Mouse (Mus musculus): ENCODE measurements around the gene Slpi. TPM values are rescaled to one million over a fixed set of nuclear protein-coding genes. Genes with fewer than 3 reads are reported as not detected.

Gene Slpi
- polyA plus RNA-seq, 1 experiment, result 1.6 TPM

DNA sequence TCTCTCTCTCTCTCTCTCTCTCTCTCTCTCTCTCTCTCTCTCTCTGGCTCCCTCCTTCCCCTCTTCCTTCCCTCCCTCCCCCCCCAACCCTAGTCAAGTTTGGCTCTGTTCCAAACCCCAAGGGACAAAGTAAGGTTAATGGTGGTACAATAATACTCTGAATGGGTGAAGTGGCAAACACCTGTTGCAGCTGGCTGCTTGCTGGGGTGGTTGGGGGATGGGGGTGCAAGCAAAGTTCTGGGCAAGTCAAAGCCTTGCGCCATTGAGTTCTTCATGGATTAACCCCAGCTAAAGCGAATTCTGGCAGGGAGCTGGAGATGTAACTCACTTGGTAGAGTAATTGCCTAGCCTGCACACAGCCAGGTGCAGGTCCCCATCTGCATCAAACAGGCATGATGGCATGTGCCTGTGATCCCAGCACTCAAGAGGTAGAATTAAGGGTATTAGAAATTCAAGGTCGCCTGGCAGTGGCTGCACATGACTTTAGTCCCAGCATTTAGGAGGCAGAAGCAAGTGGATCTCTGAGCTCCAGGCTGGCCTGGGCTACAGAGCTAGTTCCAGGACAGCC lies 29.5 kb upstream of the Slpi start:
- peaks cover 5% of the 10 kb centered on the region for H3K4me1 ChIP-seq (ENCODE audit: control insufficient read depth, insufficient read depth, low read length)
- no peaks in the 10 kb centered on the region for H3K9me3 ChIP-seq (replicated peaks; ENCODE audit: control insufficient read depth, insufficient read depth, low read length, poor library complexity, severe bottlenecking)
- no peak for TF ChIP-seq CTCF (IDR thresholded peaks at IDR 0.05; ENCODE audit: low read depth, low read length)
- TF ChIP-seq EP300 (IDR thresholded peaks at IDR 0.05; ENCODE audit: insufficient read depth, low read depth, low read length), result peak; percentile 20; the same call in 1 of the 2 replicates
- H3K27ac ChIP-seq (ENCODE audit: insufficient read depth, low read length), result no peak overlapping the region
- H3K9ac ChIP-seq (ENCODE audit: low read depth, poor library complexity, severe bottlenecking), result no peak overlapping the region
- H3K27me3 ChIP-seq (ENCODE audit: control insufficient read depth, insufficient read depth, low read length, poor library complexity, severe bottlenecking), result no peaks in the 10 kb centered on the region
- 0 out of 2 replicates have a peak, but pooled peaks cover under 1% of the 10 kb centered on the region for H3K36me3 ChIP-seq (ENCODE audit: control insufficient read depth, insufficient read depth, low read length, poor library complexity, severe bottlenecking)
- no peak overlapping the region for H3K4me3 ChIP-seq (ENCODE audit: low read depth, low read length)

DNA sequence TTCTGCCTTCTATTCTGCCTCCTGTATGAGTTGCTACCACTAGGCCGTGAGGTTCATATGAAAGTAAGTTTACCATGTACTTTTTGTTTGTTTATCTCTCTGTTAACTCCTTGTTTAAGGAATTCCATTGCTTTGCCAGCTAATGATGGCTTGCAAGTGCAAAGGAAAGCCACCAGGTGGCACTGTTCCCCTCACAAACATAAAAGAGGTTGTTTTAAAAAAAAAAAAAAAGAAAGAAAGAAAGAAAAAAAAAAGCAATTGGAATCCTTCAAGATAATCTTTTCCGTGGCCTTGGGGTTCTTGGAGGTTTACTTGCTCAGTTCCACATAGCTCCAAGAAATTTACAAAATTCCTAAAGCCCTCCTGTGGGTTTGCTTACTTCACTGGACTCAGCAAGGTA lies 28.3 kb upstream of the Slpi start:
- H3K4me1 ChIP-seq (ENCODE audit: control insufficient read depth, insufficient read depth, low read length), result peaks cover 5% of the 10 kb centered on the region
- TF ChIP-seq POLR2A (IDR thresholded peaks at IDR 0.05; ENCODE audit: insufficient read depth, low read length) (no peak), EP300 (IDR thresholded peaks at IDR 0.05; ENCODE audit: insufficient read depth, low read depth, low read length) (no peak), CTCF (IDR thresholded peaks at IDR 0.05; ENCODE audit: low read depth, low read length) (peak; percentile 18)
- H3K27ac ChIP-seq (ENCODE audit: insufficient read depth, low read length), result no peak overlapping the region
- no peak overlapping the region for H3K9ac ChIP-seq (ENCODE audit: low read depth, poor library complexity, severe bottlenecking)
- no peaks in the 10 kb centered on the region for H3K27me3 ChIP-seq (ENCODE audit: control insufficient read depth, insufficient read depth, low read length, poor library complexity, severe bottlenecking)
- H3K4me3 ChIP-seq (ENCODE audit: low read depth, low read length), result no peak overlapping the region
- H3K9me3 ChIP-seq (replicated peaks; ENCODE audit: control insufficient read depth, insufficient read depth, low read length, poor library complexity, severe bottlenecking), result no peaks in the 10 kb centered on the region
- H3K36me3 ChIP-seq (ENCODE audit: control insufficient read depth, insufficient read depth, low read length, poor library complexity, severe bottlenecking), result no peaks in the 10 kb centered on the region

GRCm38 (mm10) chr2:164414581-164414980 lies 25.7 kb upstream of the Slpi start:
- no peaks in the 10 kb centered on the region for H3K36me3 ChIP-seq (ENCODE audit: control insufficient read depth, insufficient read depth, low read length, poor library complexity, severe bottlenecking)
- H3K9me3 ChIP-seq (replicated peaks; ENCODE audit: control insufficient read depth, insufficient read depth, low read length, poor library complexity, severe bottlenecking), result no peaks in the 10 kb centered on the region
- no peaks in the 10 kb centered on the region for H3K27me3 ChIP-seq (ENCODE audit: control insufficient read depth, insufficient read depth, low read length, poor library complexity, severe bottlenecking)
- TF ChIP-seq EP300 (IDR thresholded peaks at IDR 0.05; ENCODE audit: insufficient read depth, low read depth, low read length), result no peak
- no peak for TF ChIP-seq CTCF (IDR thresholded peaks at IDR 0.05; ENCODE audit: low read depth, low read length)
- no peak for TF ChIP-seq POLR2A (IDR thresholded peaks at IDR 0.05; ENCODE audit: insufficient read depth, low read length)
- peak overlapping the region; percentile 48 for H3K4me3 ChIP-seq (ENCODE audit: low read depth, low read length)
- H3K9ac ChIP-seq (ENCODE audit: low read depth, poor library complexity, severe bottlenecking), result 0 out of 2 replicates have a peak overlapping the region, but pooled peaks have one; percentile 2
- H3K4me1 ChIP-seq (ENCODE audit: control insufficient read depth, insufficient read depth, low read length), result peaks cover 5% of the 10 kb centered on the region
- H3K27ac ChIP-seq (ENCODE audit: insufficient read depth, low read length), result no peak overlapping the region

DNA sequence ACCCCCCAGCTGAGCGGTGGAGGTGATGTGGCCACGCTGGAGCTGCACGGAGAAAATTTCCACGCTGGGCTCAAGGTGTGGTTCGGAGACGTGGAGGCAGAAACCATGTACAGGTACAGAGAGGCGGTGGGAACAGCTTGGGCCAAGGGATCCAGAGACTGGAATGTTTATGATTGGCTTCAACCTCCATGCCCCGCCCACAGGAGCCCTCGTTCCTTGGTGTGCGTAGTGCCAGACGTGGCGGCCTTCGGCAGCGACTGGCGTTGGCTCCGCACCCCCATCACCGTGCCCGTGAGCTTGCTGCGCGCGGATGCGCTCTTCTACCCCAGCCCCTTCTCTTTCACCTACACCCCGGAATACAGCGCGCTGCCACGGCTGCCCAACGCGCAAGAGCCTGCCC lies 25.3 kb upstream of the Slpi start:
- no peak overlapping the region for H3K27ac ChIP-seq (ENCODE audit: insufficient read depth, low read length)
- 0 out of 2 replicates have a peak overlapping the region, but pooled peaks have one; percentile 2 for H3K9ac ChIP-seq (ENCODE audit: low read depth, poor library complexity, severe bottlenecking)
- TF ChIP-seq EP300 (IDR thresholded peaks at IDR 0.05; ENCODE audit: insufficient read depth, low read depth, low read length) (no peak), POLR2A (IDR thresholded peaks at IDR 0.05; ENCODE audit: insufficient read depth, low read length) (no peak), CTCF (IDR thresholded peaks at IDR 0.05; ENCODE audit: low read depth, low read length) (no peak)
- peaks cover 5% of the 10 kb centered on the region for H3K4me1 ChIP-seq (ENCODE audit: control insufficient read depth, insufficient read depth, low read length)
- no peaks in the 10 kb centered on the region for H3K9me3 ChIP-seq (replicated peaks; ENCODE audit: control insufficient read depth, insufficient read depth, low read length, poor library complexity, severe bottlenecking)
- no peaks in the 10 kb centered on the region for H3K36me3 ChIP-seq (ENCODE audit: control insufficient read depth, insufficient read depth, low read length, poor library complexity, severe bottlenecking)
- no peaks in the 10 kb centered on the region for H3K27me3 ChIP-seq (ENCODE audit: control insufficient read depth, insufficient read depth, low read length, poor library complexity, severe bottlenecking)
- H3K4me3 ChIP-seq (ENCODE audit: low read depth, low read length), result peak overlapping the region; percentile 48

- Histone ChIP-seq H3K9ac (ENCODE audit: low read depth, poor library complexity, severe bottlenecking) (peak overlapping the region; percentile 31; the same call in 1 of the 2 replicates), H3K36me3 (ENCODE audit: control insufficient read depth, insufficient read depth, low read length, poor library complexity, severe bottlenecking) (no peaks in the 10 kb centered on the region), H3K4me1 (ENCODE audit: control insufficient read depth, insufficient read depth, low read length) (no peaks in the 10 kb centered on the region), H3K9me3 (replicated peaks; ENCODE audit: control insufficient read depth, insufficient read depth, low read length, poor library complexity, severe bottlenecking) (no peaks in the 10 kb centered on the region), H3K27ac (ENCODE audit: insufficient read depth, low read length) (no peak overlapping the region), H3K4me3 (ENCODE audit: low read depth, low read length) (peak overlapping the region; percentile 27), H3K27me3 (ENCODE audit: control insufficient read depth, insufficient read depth, low read length, poor library complexity, severe bottlenecking) (peaks cover 3% of the 10 kb centered on the region; the same call in 1 of the 2 replicates)
- TF ChIP-seq CTCF (IDR thresholded peaks at IDR 0.05; ENCODE audit: low read depth, low read length) (peak; percentile 89), POLR2A (IDR thresholded peaks at IDR 0.05; ENCODE audit: insufficient read depth, low read length) (no peak)
Observed at GRCm38 (mm10) chr2:164407708-164408107, 18.8 kb upstream of the Slpi start.

DNA sequence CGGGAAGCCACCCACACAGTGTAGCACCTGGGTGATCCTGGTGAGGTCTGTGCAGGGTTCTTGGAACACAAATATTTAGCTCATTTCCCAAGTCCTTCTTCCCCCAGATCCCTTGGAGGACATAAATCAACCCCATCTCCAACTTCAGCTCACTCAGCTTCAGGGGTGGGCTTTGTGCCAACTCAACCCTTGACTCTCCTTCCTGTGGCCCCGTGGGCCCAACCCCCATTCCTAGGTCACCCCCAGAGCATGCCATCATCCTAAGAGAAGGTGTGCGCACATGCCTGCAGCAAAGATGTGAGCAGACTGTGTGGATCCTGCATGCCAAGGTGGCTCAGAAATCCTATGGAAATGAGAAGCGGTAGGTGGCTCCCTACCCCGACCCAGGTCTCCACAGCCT lies 16.6 kb upstream of the Slpi start:
- H3K9me3 ChIP-seq (replicated peaks; ENCODE audit: control insufficient read depth, insufficient read depth, low read length, poor library complexity, severe bottlenecking), result no peaks in the 10 kb centered on the region
- no peak overlapping the region for H3K4me3 ChIP-seq (ENCODE audit: low read depth, low read length)
- H3K27me3 ChIP-seq (ENCODE audit: control insufficient read depth, insufficient read depth, low read length, poor library complexity, severe bottlenecking), result peaks cover 3% of the 10 kb centered on the region
- TF ChIP-seq EP300 (IDR thresholded peaks at IDR 0.05; ENCODE audit: insufficient read depth, low read depth, low read length) (no peak), POLR2A (IDR thresholded peaks at IDR 0.05; ENCODE audit: insufficient read depth, low read length) (no peak), CTCF (IDR thresholded peaks at IDR 0.05; ENCODE audit: low read depth, low read length) (no peak)
- H3K36me3 ChIP-seq (ENCODE audit: control insufficient read depth, insufficient read depth, low read length, poor library complexity, severe bottlenecking), result no peaks in the 10 kb centered on the region
- H3K27ac ChIP-seq (ENCODE audit: insufficient read depth, low read length), result no peak overlapping the region
- no peaks in the 10 kb centered on the region for H3K4me1 ChIP-seq (ENCODE audit: control insufficient read depth, insufficient read depth, low read length)
- H3K9ac ChIP-seq (ENCODE audit: low read depth, poor library complexity, severe bottlenecking), result no peak overlapping the region
